Mouse (Mus musculus) left cerebral cortex, adult 6 months (tissue): Measurements from ENCODE around the gene Dhtkd1. TPM values are rescaled to one million over a fixed set of nuclear protein-coding genes. Genes with fewer than 3 reads are reported as not detected.

ENCODE experiments used
- long read RNA-seq, 2 experiments: library from polyadenylated mRNA; unstranded; transcript quantifications; one replicate each; pipeline ENCODE4 v2.0.0; 2019 to 2020
- polyA plus RNA-seq: library from polyadenylated mRNA; unstranded; fragments of <200 nt; fragmentation: Nextera tagmentation; gene quantifications from 2 replicates; pipeline ENCODE4 v1.2.3, GENCODE M21; 2021

Gene Dhtkd1
- 1.5 and 1.7 TPM in 2 replicates for polyA plus RNA-seq
- long read RNA-seq, experiment 1, full-length matches to known transcripts, result 1 of 3 reads
- long read RNA-seq, experiment 1, partial matches to known transcripts, result 1 of 3 reads
- long read RNA-seq, experiment 1, other reads (novel, unspliced or antisense), result 1 of 3 reads
- long read RNA-seq, experiment 2, result 0 reads

DNA sequence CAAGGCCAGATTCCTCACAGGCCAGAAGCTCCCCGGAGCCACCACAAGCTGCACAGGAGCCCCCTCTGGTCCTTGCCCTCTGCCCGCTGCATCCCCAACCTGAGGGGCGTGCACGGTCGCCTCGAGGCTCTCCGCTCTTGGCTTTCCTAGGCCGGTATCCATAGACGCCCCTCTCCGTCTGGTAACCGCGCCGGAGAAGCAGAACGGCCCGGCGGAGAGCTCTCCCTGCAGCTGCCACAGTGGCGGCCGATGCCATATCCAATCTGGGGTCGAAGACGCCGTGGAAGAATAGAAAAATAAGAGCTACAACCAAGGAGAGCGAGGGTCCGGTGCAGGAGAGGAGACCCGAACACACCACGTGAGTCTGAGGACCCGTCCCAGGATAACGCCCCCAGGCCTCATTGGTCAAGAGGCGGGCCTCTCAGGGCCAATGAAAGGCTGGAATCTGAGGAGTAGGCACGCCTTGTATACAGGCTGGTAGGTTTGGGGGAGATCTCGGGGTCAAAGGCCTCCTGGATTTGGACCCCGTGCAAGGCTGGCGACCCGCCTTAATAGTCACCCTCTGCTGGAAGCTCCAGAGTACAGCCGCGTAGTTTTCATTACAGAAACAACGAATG is at the start of gene Dhtkd1:
Gene Dhtkd1, minus strand, starts transcription at position 377 of the 617 bp plus-strand sequence.

DNA sequence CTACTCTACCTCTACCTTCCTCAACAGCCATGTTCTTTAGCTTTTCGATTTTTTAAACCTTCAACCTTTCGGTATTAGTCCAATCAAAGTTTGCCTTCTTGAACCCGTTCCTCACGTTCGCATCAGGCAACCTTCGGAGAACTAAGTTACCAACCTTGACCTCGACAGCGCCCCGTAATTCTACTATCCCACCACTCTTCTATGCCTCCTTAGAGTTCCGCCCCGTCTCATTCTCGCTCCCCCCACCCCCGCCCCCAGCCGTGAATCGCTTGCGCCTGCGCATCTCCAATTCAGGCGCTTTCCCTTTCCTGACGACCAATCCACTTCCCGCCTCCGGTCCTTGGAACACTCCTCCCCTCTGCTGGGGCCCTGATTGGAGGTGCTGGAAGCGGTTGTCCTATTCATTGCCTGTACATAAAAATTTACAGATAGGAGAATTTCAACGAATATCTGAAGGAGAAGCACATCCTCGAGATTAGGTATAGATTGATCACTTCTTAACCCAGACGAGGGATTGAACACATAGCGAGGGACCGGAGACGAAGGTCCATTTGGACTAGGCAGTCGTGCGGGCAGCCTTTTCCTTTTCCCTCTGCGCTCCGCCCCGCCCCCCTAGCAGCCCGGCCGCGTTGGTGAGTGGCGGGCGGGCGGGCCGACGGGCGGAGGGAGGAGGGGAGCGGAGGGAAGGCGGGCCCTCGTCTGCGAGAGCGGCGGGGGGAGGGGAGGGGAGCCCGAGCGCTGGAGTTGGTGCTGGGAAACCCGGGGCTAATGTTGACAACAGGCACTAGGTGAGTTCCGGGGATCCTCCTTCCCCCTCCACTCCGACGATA is 8.4 kb upstream of the Dhtkd1 start, which contains the start of gene Upf2:
Gene Upf2, plus strand, starts transcription at position 704 of the 830 bp plus-strand sequence.

DNA sequence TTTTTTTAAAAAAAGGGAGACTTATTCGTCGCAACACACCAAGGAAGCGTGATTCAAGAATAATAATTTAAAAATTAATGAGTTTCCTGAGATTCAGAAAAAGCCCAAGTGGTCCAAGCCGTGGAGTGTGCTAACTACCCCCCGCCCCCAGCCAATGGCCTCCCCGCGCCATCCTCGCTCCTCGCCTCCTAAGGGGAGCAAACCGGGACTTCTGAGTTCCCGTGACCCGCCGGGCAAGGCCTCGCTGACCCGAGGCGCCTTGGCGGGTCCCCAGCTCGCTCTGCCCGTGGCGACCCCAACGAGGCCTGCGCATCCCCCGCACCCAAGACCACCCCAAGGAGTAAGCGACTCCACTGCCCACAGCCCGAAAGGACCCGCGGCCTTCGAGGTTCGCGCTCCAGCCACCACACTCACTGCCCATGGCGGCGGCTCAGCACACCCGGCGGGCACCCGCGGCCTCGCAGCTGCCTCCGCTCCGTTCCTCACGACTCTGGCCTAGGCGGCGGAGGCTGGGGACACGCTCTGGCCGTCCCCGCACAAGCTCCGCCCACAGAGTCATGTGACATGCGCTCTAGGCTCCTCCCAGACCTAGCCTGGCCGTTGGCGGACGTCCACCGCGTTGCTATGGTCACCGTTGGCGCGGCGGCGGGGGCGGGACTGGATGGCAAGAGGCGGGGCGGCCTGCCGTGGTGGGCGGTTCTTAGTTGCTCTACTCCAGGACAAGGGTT is 47.6 kb downstream of the Dhtkd1 start, which contains the start of gene Sec61a2:
Gene Sec61a2, minus strand, starts transcription at position 590 of the 728 bp plus-strand sequence.

DNA sequence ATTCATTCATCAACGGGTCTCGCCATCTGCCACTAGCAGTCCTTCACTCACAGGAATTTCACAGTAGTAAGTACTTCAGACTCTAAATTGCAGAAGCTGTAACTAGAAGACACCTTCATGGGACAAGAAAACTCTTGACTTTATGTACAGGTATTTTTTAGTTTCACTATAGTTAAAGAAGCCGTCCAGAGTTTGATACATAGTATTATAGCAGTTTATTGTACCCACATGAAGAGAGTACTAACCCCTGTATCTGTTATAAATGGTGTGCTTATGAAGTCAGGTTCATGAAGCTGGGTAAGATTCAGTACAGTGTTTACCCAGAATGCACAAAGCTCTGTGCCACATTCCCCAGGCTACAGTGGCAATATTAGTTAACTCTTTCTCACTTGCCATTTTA is 79.8 kb downstream of the Dhtkd1 start, which contains the start of gene Gm13199:
Gene Gm13199, minus strand, starts transcription at position 101 of the 400 bp plus-strand sequence.

Other genes with a start within 250 kb of the Dhtkd1 start
- 23.0 and 25.1 TPM in 2 replicates for gene Camk1d, start 228.3 kb downstream of the Dhtkd1 start, polyA plus RNA-seq
- 17.3 and 23.0 TPM in 2 replicates for gene Nudt5, start 97.8 kb downstream of the Dhtkd1 start, polyA plus RNA-seq
- gene Cdc123, start 97.6 kb downstream of the Dhtkd1 start, polyA plus RNA-seq, result 200 and 220 TPM in 2 replicates
- not detected in 2 replicates for gene Gm13199, start 79.9 kb downstream of the Dhtkd1 start, polyA plus RNA-seq
- gene Sec61a2, start 47.4 kb downstream of the Dhtkd1 start, polyA plus RNA-seq, result 26.1 and 31.0 TPM in 2 replicates
- 4.9 and 7.0 TPM in 2 replicates for gene Upf2, start 8.7 kb upstream of the Dhtkd1 start, polyA plus RNA-seq
- 4.3 and 4.8 TPM in 2 replicates for gene Proser2, start 187.4 kb upstream of the Dhtkd1 start, polyA plus RNA-seq